Mouse (Mus musculus): Measurements from ENCODE around the gene Slit3. TPM values are rescaled to one million over a fixed set of nuclear protein-coding genes. Genes with fewer than 3 reads are reported as not detected.

The Slit3 gene
- polyA plus RNA-seq, 1 experiment from 2014 or later: 0.03 TPM

DNA sequence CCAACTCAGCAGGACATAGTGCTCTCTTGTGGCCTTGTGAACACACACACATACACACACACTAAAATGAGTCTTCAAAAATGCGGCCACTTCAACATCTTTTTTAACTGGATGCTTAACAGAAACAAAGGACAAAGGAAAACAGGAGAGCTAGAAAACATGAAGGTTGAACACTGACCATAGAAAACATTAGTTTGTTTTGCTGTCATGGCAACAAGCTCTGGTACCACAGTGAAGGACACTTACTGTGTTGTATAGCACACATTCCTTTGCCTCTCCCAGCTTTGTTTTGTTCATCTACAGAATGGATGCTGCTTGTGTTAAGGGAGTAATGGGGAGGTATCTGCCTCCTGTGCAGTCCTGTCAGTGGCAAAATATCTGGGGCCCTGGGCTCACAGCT is 206.9 kb downstream of the Slit3 start:
- DNase-seq (ENCODE audit: low read depth, low spot score): no peak
- ChIA-PET POLR2A (no interaction called here), CTCF (no interaction called here)
- no peak for ATAC-seq
- H3K27me3 ChIP-seq: no peaks in the 10 kb centered on the region
- no peak for TF ChIP-seq CTCF (IDR thresholded peaks at IDR 0.05)
- in situ Hi-C loops (cut with MboI; ENCODE audit: low pct_unique_long_range_greater_than_20kb): no loop called here

DNA sequence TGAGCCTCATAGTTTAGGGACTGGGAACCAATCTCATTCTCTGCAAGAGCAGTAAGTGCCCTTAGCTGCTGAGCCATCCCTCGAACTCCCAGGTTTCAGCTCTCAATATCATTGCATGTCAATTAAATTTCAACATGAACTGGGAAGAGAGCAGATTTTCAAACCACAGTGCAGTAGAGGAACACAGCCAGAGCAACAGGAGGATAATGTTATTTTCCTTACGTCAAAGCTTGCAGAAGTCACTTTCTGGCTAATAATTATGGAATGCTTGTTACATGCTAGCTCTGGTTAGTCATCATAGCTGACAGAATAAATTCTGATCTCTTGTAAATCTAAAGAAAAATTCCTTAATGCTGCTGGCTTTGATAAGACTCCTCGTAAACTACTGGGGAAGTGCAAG is 210.5 kb downstream of the Slit3 start:
- POLR2A ChIA-PET: no interaction called here
- DNase-seq (ENCODE audit: low read depth, low spot score) (no peak), ATAC-seq (no peak)
- TF ChIP-seq CTCF (IDR thresholded peaks at IDR 0.05): no peak
- in situ Hi-C loops (cut with MboI; ENCODE audit: low pct_unique_long_range_greater_than_20kb): no loop called here
- H3K27me3 ChIP-seq: no peaks in the 10 kb centered on the region
- CTCF ChIA-PET: no interaction called here

DNA sequence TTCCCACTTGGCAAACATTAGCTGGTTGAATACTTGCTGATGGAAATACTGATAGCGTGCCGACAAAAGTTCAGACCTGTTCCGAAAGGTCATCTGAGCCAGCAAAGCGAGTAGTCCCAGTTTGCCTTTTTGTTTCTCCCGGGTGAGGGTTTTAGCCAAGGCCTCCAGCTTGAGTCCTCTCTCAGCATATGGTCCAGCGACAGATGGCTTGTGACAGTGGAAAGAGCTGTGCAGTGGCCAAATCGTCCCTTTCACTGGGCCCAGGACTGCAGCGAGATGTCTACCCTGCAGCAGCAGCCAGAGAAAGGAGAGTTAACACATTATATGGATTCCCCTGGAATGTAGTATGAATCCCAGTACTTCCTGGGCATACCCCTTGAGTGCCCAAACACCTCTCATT is 215.5 kb downstream of the Slit3 start:
- DNase-seq (ENCODE audit: low read depth, low spot score) (no peak), ATAC-seq (no peak)
- ChIA-PET POLR2A (no interaction called here), CTCF (interaction anchor here (0.6 kb wide), 1 partner anchor 10 kb away, joined by 3 read pairs; no protein-coding TSS in a partner anchor)
- no peaks in the 10 kb centered on the region for H3K27me3 ChIP-seq
- in situ Hi-C loops (cut with MboI; ENCODE audit: low pct_unique_long_range_greater_than_20kb): no loop called here
- TF ChIP-seq CTCF (IDR thresholded peaks at IDR 0.05): no peak

DNA sequence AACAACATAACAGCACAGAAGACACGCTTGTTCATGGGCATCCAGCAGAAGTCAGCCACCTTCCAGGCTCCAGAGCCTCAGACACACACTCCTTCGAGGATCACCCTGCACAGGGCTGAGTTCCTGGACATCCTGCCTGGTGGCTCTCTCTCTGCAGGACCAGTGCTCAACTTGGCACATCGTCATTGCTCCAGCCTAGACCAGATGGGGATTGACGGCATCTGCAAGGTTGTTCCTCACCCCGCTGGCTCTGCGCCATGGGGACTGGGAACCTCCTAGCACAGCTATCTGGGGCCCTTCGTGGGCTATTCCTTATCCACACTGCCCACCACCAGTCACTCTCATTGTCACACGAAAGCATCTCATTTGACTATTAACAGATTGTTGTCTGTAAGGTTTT is 216.5 kb downstream of the Slit3 start:
- in situ Hi-C loops (cut with MboI; ENCODE audit: low pct_unique_long_range_greater_than_20kb): no loop called here
- ChIA-PET CTCF (no interaction called here), POLR2A (no interaction called here)
- ATAC-seq: no peak
- peaks cover 3% of the 10 kb centered on the region for H3K27me3 ChIP-seq
- TF ChIP-seq CTCF (IDR thresholded peaks at IDR 0.05): no peak
- DNase-seq (ENCODE audit: low read depth, low spot score): no peak

DNA sequence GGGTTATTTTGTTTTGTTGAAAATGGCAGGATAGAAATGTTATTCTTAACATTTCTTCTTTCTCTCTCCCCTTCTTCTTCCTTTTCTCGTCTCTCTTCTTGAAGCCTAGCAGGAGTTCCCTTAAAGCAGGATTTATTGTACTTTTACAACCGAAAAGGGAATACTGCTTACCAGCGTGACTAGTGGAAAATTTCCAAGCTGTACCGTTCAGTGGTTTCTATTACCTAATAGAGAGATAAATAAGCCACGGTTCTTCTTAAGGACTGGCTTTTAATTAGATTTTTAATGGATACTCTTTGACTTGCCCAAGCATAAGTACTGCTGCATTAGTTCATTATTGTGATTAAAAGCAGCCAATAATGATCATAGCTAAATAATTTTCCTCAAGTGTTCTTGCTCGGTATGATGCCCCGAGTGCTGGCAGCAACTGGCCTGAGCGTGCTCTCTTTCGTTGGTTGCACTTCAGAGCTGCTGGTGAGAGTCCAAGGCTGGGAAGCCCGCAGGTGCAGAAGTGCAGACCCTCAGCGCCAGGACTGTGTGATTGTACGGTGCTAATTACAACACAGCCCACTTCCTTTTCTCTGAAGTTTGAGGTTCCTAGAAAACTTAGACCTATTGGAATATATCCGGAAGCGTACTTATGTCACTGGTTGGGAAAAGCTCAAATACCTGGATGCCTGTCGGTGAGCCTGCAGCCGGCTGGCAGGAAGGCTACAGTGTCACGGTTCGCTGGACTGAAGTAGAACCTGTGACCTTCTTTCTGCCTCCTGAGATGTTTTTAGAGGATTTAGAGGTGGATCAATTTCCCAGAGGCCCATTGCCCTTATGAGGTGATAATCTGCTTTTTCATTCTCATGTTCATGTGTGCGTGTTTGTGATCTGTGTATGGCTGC is 217.1 kb downstream of the Slit3 start:
- peaks cover 7% of the 10 kb centered on the region for H3K27me3 ChIP-seq
- ChIA-PET CTCF (no interaction called here), POLR2A (no interaction called here)
- ATAC-seq: no peak
- in situ Hi-C loops (cut with MboI; ENCODE audit: low pct_unique_long_range_greater_than_20kb): no loop called here
- no peak for TF ChIP-seq CTCF (IDR thresholded peaks at IDR 0.05)
- no peak for DNase-seq (ENCODE audit: low read depth, low spot score)

DNA sequence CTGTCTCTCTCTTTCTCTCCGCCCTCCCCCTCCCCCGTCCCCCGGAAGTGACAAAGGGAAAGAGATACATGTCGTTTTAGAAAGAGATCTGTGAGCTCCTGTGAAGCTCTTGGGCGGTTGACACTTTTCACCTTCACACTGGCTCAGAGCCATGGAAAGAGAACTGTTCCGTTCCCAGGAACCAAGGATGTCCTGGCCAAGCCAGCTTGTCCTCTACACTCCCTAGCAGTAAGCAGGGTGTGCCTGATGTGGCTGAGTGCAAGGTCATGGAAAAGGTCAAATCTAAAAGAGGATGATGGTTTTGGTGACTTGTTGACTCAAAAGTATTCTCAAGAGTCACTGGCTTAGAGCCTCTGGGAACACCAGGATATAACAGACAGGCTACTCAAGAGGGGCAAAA is 219.7 kb downstream of the Slit3 start:
- in situ Hi-C loops (cut with MboI; ENCODE audit: low pct_unique_long_range_greater_than_20kb): no loop called here
- no peak for TF ChIP-seq CTCF (IDR thresholded peaks at IDR 0.05)
- DNase-seq (ENCODE audit: low read depth, low spot score) (no peak), ATAC-seq (no peak)
- peaks cover 7% of the 10 kb centered on the region for H3K27me3 ChIP-seq
- CTCF ChIA-PET: interaction anchor here (1.3 kb wide), 1 partner anchor 16 kb away, joined by 3 read pairs; no protein-coding TSS in a partner anchor
- POLR2A ChIA-PET: no interaction called here

DNA sequence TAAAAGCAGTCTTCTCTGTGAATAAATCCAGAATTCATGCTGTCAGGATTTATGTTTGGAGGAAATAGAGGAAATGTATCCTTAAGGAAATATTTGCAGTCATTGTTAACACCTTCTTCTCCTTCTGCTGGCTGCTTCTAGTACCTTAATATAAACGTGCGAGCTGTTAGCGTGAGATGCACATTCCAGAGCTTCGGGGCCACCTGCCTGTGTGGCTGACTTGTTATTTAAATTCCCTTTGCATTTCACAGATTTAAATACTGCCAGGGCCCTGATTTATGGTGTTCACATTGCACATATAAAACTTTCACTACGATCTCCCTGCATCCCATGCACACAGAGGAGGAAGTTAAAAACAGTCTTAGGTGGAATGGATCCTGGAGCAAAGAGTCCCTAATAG is 221.5 kb downstream of the Slit3 start:
- H3K27me3 ChIP-seq: peaks cover 7% of the 10 kb centered on the region
- ChIA-PET CTCF (no interaction called here), POLR2A (no interaction called here)
- no peak for DNase-seq (ENCODE audit: low read depth, low spot score)
- no peak for ATAC-seq
- in situ Hi-C loops (cut with MboI; ENCODE audit: low pct_unique_long_range_greater_than_20kb): no loop called here
- no peak for TF ChIP-seq CTCF (IDR thresholded peaks at IDR 0.05)

DNA sequence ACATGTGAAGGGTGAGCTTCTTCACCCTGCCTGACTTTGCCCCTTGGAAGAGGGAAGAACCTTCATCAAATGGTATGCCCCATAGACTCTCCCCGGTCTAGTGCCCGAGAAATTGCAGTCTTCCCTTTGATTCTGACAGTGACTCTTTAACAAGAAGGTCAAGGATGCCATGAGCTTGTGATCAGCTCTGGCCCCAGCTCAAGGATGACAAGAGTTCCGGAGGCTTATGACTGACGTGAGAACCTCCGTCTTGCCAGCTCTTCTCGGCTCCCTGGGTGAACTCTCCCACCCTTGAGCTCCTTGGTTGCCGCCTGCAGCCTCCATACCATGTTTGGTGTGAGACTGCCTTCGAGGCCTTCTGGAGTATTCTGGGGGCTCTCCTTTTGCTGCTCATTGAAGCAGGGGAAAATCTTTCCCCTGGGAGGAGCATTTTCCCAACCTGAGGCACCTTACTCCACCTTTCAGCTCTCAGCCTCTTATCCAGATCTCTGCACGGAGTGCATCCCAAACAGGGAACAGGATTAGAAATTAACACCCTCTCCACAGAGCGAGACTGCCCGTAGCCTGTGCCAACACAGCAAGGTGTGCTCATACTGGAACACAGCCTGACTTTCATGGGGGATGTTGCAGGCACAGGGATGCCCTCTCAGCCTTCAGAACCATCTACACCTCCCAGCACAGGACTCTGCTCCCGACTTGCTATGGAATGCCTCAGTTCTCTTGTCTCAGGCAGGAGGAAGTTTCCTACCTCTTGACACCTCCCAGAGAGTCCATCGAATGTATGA is 224.9 kb downstream of the Slit3 start:
- TF ChIP-seq CTCF (IDR thresholded peaks at IDR 0.05): no peak
- ATAC-seq (no peak), DNase-seq (ENCODE audit: low read depth, low spot score) (no peak)
- H3K27me3 ChIP-seq: peaks cover 16% of the 10 kb centered on the region
- in situ Hi-C loops (cut with MboI; ENCODE audit: low pct_unique_long_range_greater_than_20kb): no loop called here
- ChIA-PET CTCF (no interaction called here), POLR2A (no interaction called here)

DNA sequence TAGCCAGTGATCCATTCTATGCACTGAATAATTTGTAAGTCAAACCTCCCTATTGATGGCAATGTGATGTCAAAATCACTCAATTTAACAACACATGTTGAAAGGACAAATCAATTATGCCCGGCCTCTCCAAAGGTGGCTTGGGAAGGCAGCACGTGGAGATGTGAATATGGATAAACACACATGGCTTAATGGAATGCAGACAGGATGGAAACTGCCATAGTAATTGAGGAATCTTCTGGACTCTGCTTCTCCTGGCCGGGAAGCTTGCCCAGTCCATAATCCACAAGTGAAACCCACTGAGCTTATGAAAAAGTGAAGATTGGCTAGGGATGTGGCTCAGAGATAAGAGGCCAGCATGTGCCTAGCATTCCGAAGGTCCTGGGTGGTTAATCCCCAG is 227.1 kb downstream of the Slit3 start:
- DNase-seq (ENCODE audit: low read depth, low spot score): no peak
- in situ Hi-C loops (cut with MboI; ENCODE audit: low pct_unique_long_range_greater_than_20kb): no loop called here
- POLR2A ChIA-PET: no interaction called here

DNA sequence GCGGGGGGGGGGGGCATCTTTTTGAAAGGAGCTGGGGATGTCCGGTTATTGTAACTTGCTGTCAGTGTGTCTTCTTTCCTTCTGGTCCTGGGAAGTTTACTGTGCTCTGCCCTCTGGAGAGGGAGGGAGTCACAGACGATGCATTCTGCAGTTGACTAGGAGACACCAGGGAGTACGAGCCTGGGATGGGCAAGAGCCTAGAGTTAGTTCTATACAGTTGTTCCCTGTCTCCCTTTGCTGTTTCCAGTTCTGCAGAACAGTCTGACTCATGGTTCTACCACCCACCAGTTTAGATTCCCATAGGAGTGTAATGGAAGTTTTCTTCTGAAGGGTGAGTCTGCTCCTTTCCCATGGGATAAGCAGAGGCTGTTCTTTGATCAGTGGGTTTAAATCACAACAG is 229.9 kb downstream of the Slit3 start:
- ChIA-PET CTCF (no interaction called here), POLR2A (no interaction called here)
- H3K27me3 ChIP-seq: peaks cover 9% of the 10 kb centered on the region
- no peak for TF ChIP-seq CTCF (IDR thresholded peaks at IDR 0.05)
- ATAC-seq: no peak
- in situ Hi-C loops (cut with MboI; ENCODE audit: low pct_unique_long_range_greater_than_20kb): no loop called here
- DNase-seq (ENCODE audit: low read depth, low spot score): no peak

More for the DNA sequence above, 227.1 kb downstream of the Slit3 start:
- CTCF ChIA-PET: no interaction called here
- TF ChIP-seq CTCF (IDR thresholded peaks at IDR 0.05): no peak
- H3K27me3 ChIP-seq: peaks cover 9% of the 10 kb centered on the region
- ATAC-seq: no peak

DNA sequence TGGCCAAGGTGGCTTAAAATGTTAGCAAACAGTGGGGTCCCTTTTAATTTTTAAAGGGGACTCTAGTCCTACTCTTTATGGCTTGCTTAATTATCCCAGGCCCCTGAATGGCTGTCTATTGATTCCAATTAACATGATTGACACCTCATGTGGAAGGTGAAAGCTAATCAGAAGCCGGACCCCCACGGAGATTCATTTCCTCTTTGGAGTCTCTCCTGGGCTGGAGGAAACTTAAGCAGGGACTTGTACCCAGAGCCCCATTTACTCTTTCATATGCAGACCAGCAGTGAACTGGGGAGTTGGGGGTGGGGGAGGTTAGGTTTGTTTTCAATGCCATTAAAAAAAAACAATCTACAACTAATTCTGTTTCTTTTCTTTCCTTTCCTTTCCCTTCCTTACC is 230.4 kb downstream of the Slit3 start:
- no peak for DNase-seq (ENCODE audit: low read depth, low spot score)
- TF ChIP-seq CTCF (IDR thresholded peaks at IDR 0.05): no peak

More for the DNA sequence above, 230.4 kb downstream of the Slit3 start:
- POLR2A ChIA-PET: no interaction called here
- peaks cover 9% of the 10 kb centered on the region for H3K27me3 ChIP-seq
- CTCF ChIA-PET: no interaction called here
- in situ Hi-C loops (cut with MboI; ENCODE audit: low pct_unique_long_range_greater_than_20kb): no loop called here
- ATAC-seq: no peak

Measured in Patski (cell line).